In the genomic region with DNA sequence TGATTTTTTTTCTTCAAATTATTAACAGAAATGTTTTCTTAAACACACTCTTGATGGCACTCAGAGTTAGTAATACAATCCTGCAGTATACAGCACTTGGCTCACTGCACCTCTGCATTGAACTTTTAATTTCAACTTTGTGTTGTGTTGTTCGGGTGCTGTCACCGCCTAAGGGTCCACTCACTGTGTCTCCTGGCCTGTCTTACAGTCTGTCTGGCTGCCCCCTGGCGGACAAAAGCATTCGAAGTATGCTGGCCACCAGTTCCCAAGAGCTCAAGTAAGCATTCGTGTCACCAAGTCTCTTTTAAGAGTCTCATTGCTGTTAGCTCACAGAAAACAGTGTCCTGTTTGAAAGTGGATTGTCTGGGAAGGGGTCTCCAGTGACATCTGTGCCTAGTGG, we compare ENCODE assay signal across 10 mouse cellular contexts.
DNase-seq lines count a peak whose midpoint lies in the region; ATAC-seq and TF ChIP-seq lines count a peak whose summit lies in the region.
"Had no signal": no experiment of that assay in that cellular context is flagged by ENCODE, and none has a peak within 500 bp of the region (broad histone marks: within the 10 kb centered on the region; RNA-seq: fewer than 3 reads in every experiment).

No protein-coding gene starts in this region.

- no peaks in the 10 kb centered on the region for H3K27me3 ChIP-seq in kidney, embryonic 14.5 days (ENCODE audit: control insufficient read depth, insufficient read depth, low read length)
- no peaks in the 10 kb centered on the region for H3K27me3 ChIP-seq in MEL (ENCODE audit: control insufficient read depth in 1 of 2, insufficient read depth in 2 of 2, low read length in 2 of 2)
- H3K27me3 ChIP-seq: embryonic facial prominence, embryonic 13.5 days; limb, embryonic 13.5 days had no signal

- no peak overlapping the region for H3K4me2 ChIP-seq in kidney, embryonic 14.5 days (replicated peaks; ENCODE audit: low read depth, low read length)
- H3K4me2 ChIP-seq: embryonic facial prominence, embryonic 13.5 days; limb, embryonic 13.5 days had no signal

- TF ChIP-seq CTCF in MEL (IDR thresholded peaks at IDR 0.05 in 2 of 3, conservative IDR thresholded peaks at IDR 0.05 in 1 of 3; ENCODE audit: control insufficient read depth in 1 of 3, insufficient read depth in 1 of 3, low read depth in 2 of 3, low read length in 3 of 3, poor library complexity in 1 of 3, severe bottlenecking in 1 of 3): peak in 2 of 3 experiments; percentile 52 to 58; a peak in 4 of 6 replicates

- no peak for ATAC-seq in kidney, embryonic 14.5 days (ENCODE audit: low FRiP score, low TSS enrichment)
- no peak for ATAC-seq in activated CD4-positive, CD25-positive, alpha-beta regulatory T cell, adult 4 months

- no peak overlapping the region for H3K9ac ChIP-seq in kidney, embryonic 14.5 days (ENCODE audit: low read depth, low read length)
- H3K9ac ChIP-seq in MEL (ENCODE audit: control insufficient read depth, low read depth, low read length, poor library complexity, severe bottlenecking): no peak overlapping the region
- H3K9ac ChIP-seq: embryonic facial prominence, embryonic 13.5 days; limb, embryonic 13.5 days had no signal

- no peak overlapping the region for H3K4me3 ChIP-seq in kidney, embryonic 14.5 days (ENCODE audit: low read length)
- no peak overlapping the region for H3K4me3 ChIP-seq in MEL (ENCODE audit: control insufficient read depth in 1 of 2, insufficient read depth in 1 of 2, low read depth in 2 of 2, low read length in 2 of 2)
- H3K4me3 ChIP-seq: embryonic facial prominence, embryonic 13.5 days; limb, embryonic 13.5 days had no signal

- H3K36me3 ChIP-seq in kidney, embryonic 14.5 days (ENCODE audit: control insufficient read depth, insufficient read depth, low read length): no peaks in the 10 kb centered on the region
- H3K36me3 ChIP-seq in MEL (ENCODE audit: control insufficient read depth in 1 of 2, insufficient read depth in 2 of 2, low read length in 2 of 2): no peaks in the 10 kb centered on the region
- H3K36me3 ChIP-seq: embryonic facial prominence, embryonic 13.5 days; limb, embryonic 13.5 days had no signal

- peak; percentile 34 for TF ChIP-seq RAD21 in MEL (IDR thresholded peaks at IDR 0.05; ENCODE audit: low read depth, low read length)

- H3K9me3 ChIP-seq in kidney, embryonic 14.5 days (ENCODE audit: control insufficient read depth, low read length): no peaks in the 10 kb centered on the region
- H3K9me3 ChIP-seq in MEL (replicated peaks; ENCODE audit: insufficient read depth, low read length): no peaks in the 10 kb centered on the region
- H3K9me3 ChIP-seq: embryonic facial prominence, embryonic 13.5 days; limb, embryonic 13.5 days had no signal

- intact Hi-C loops in gastrocnemius, postnatal 14 days (cut with DNase I; ENCODE audit: low total_unique reads): loop anchor here (10.0 kb wide), 1 partner anchor 1260 kb away; no protein-coding TSS in a partner anchor
- intact Hi-C loops in left cerebral cortex, postnatal 25 days (cut with DNase I): no loop called here

- DNase-seq in kidney, adult 18-20 months: peak; percentile 40
- DNase-seq in MEL (ENCODE audit: low read depth, low spot score): peak; percentile 42
- peak; percentile 52 to 76 for DNase-seq in cerebellum, postnatal 25 days
- peak; percentile 65 for DNase-seq in gastrocnemius, postnatal 14 days
- DNase-seq in left cerebral cortex, postnatal 25 days (ENCODE audit: low spot score in 2 of 2): peak; percentile 66 to 74
- peak; percentile 31 for DNase-seq in ovary, postnatal 14 days (ENCODE audit: low spot score)

- no peaks in the 10 kb centered on the region for H3K4me1 ChIP-seq in kidney, embryonic 14.5 days (ENCODE audit: control insufficient read depth, insufficient read depth, low read length)
- no peaks in the 10 kb centered on the region for H3K4me1 ChIP-seq in MEL (ENCODE audit: control insufficient read depth in 1 of 2, insufficient read depth in 2 of 2, low read length in 2 of 2)
- H3K4me1 ChIP-seq: limb, embryonic 13.5 days had no signal

- TF ChIP-seq POLR2A in MEL (IDR thresholded peaks at IDR 0.05; ENCODE audit: control insufficient read depth in 1 of 2, insufficient read depth in 1 of 2, low read depth in 1 of 2, low read length in 2 of 2, poor library complexity in 1 of 2): no peak

- no peak for TF ChIP-seq EP300 in MEL (IDR thresholded peaks at IDR 0.05; ENCODE audit: low read depth in 1 of 2, low read length in 2 of 2)

- H3K27ac ChIP-seq in kidney, embryonic 14.5 days (ENCODE audit: low read depth, low read length): no peak overlapping the region
- H3K27ac ChIP-seq in MEL (ENCODE audit: control insufficient read depth, low read depth, low read length): no peak overlapping the region
- H3K27ac ChIP-seq: embryonic facial prominence, embryonic 13.5 days; limb, embryonic 13.5 days had no signal

- WGBS in kidney, embryonic 14.5 days: 31% methylated on average over 5 of the region's 5 CpGs

- no peaks in the 10 kb centered on the region for H3K79me2 ChIP-seq in MEL (ENCODE audit: control insufficient read depth, insufficient read depth, low read length, poor library complexity)

TF ChIP-seq in MEL, 35 proteins besides CTCF, POLR2A, EP300 and RAD21:
- no peak for TF ChIP-seq GABPA (IDR thresholded peaks at IDR 0.05; ENCODE audit: low read depth, low read length)
- peak; percentile 68 for TF ChIP-seq SMC3 (IDR thresholded peaks at IDR 0.05; ENCODE audit: low read depth, low read length)
